Mouse (Mus musculus): ENCODE results near the gene Atp7a. TPM values are rescaled to one million over a fixed set of nuclear protein-coding genes. Genes with fewer than 3 reads are reported as not detected.

Gene Atp7a
- polyA plus RNA-seq, 1 experiment from 2014 or later: 21.2 TPM

DNA sequence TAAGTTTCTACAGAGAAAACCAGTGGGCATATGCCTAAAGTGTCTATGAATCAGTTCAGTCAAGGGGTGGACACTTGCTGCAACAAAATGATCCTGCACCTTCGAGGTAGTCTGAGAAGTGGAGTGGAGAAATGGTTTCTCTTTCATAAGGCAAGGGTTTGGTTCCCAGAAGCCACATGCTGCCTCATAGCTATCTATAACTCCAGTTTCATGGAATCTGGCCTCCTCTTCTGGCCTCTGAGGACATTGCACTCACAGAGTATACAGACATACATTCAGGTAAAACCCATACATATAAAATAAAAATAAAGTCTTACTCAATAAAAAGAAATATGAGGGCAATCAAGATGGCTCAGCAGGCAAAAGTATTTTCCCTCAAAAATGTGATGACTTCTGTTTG, 138.0 kb downstream of the Atp7a start:
- Histone ChIP-seq H3K36me3 (ENCODE audit: control insufficient read depth, insufficient read depth, low read length) (no peaks in the 10 kb centered on the region), H3K9me3 (ENCODE audit: control insufficient read depth, low read length) (no peaks in the 10 kb centered on the region), H3K9ac (replicated peaks; ENCODE audit: low read length) (no peak overlapping the region), H3K4me3 (replicated peaks; ENCODE audit: low read depth, low read length) (no peak overlapping the region), H3K27ac (replicated peaks; ENCODE audit: low read depth, low read length) (no peak overlapping the region), H3K4me1 (ENCODE audit: control insufficient read depth, insufficient read depth, low read length) (no peaks in the 10 kb centered on the region), H3K27me3 (ENCODE audit: control insufficient read depth, insufficient read depth, low read length) (no peaks in the 10 kb centered on the region), H3K4me2 (ENCODE audit: low read length) (no peak overlapping the region)
- 81% methylated on average over 1 of the region's 1 CpGs for WGBS
- no peak for ATAC-seq (ENCODE audit: low FRiP score, low TSS enrichment)
- DNase-seq: no peak

DNA sequence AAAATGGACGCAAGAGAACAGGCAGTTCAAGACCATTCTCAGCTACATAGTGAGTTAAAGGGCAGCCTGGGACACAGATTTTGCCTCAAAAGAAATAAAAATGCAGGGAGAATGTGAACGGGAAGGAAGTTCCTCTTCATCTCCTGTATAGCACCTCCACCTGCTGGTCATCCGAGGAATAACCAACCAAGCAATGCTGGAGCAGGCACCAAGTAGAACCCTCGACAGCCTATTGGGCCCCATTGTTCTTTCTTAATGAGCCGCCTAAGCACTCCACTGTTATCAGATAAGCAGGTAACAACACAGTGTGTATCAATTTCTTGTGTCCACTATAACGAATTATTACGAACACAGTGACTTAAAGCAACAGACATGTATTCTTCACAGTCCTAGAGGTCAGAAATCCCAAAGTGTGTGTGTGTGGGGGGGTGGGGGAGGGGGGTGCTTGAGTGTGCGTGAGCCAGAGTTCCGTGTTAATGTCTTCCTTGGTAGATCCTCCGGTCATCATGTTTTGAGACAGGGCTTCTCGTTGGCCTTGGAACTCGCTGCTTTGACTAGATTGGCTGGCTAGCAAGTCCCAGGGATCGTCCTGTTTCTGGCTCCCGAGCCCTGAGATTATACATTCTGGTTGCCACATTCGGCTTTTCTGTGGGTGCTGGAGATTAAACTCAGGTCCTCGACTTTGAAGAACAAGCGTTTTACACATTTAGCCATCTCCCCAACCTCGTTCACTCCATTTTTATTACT, 144.2 kb downstream of the Atp7a start:
- Histone ChIP-seq H3K4me1 (ENCODE audit: control insufficient read depth, insufficient read depth, low read length) (no peaks in the 10 kb centered on the region), H3K27ac (replicated peaks; ENCODE audit: low read depth, low read length) (no peak overlapping the region), H3K27me3 (ENCODE audit: control insufficient read depth, insufficient read depth, low read length) (no peaks in the 10 kb centered on the region), H3K4me3 (replicated peaks; ENCODE audit: low read depth, low read length) (peak overlapping the region; percentile 13), H3K36me3 (ENCODE audit: control insufficient read depth, insufficient read depth, low read length) (no peaks in the 10 kb centered on the region), H3K9ac (replicated peaks; ENCODE audit: low read length) (peak overlapping the region; percentile 21; the same call in 1 of the 2 replicates), H3K4me2 (ENCODE audit: low read length) (peak overlapping the region; percentile 43), H3K9me3 (ENCODE audit: control insufficient read depth, low read length) (no peaks in the 10 kb centered on the region)
- 29% methylated on average over 18 of the region's 18 CpGs for WGBS
- peak; percentile 74; the same call in 1 of the 2 replicates for ATAC-seq (ENCODE audit: low FRiP score, low TSS enrichment)
- peak; percentile 88 for DNase-seq

DNA sequence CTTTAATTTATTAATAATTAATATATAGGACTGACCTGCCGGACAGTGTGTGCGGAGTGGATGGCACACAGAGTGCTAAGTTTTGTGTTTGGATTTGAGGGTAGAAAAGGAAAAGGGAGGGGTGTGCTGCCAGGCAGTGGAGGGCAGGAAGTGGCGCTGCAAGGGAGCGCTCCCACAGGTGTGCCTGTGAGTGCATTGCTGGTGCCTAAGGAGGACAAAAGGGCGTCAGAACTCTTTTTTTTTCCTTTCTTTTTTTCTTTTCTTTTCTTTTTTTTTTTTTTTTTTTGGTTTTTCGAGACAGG, 144.7 kb downstream of the Atp7a start:
- H3K9me3 ChIP-seq (ENCODE audit: control insufficient read depth, low read length): no peaks in the 10 kb centered on the region
- H3K4me3 ChIP-seq (replicated peaks; ENCODE audit: low read depth, low read length): peak overlapping the region; percentile 13; the same call in 1 of the 2 replicates
- H3K27me3 ChIP-seq (ENCODE audit: control insufficient read depth, insufficient read depth, low read length): no peaks in the 10 kb centered on the region
- ATAC-seq (ENCODE audit: low FRiP score, low TSS enrichment): no peak
- H3K27ac ChIP-seq (replicated peaks; ENCODE audit: low read depth, low read length): no peak overlapping the region
- no peaks in the 10 kb centered on the region for H3K36me3 ChIP-seq (ENCODE audit: control insufficient read depth, insufficient read depth, low read length)
- H3K4me1 ChIP-seq (ENCODE audit: control insufficient read depth, insufficient read depth, low read length): no peaks in the 10 kb centered on the region
- H3K4me2 ChIP-seq (ENCODE audit: low read length): peak overlapping the region; percentile 43
- 61% methylated on average over 6 of the region's 6 CpGs for WGBS
- DNase-seq: no peak
- no peak overlapping the region for H3K9ac ChIP-seq (replicated peaks; ENCODE audit: low read length)

Other genes with a start within 250 kb of the Atp7a start
- 235 and 271 TPM in 2 replicates for gene Atrx, start 97.9 kb upstream of the Atp7a start, polyA plus RNA-seq (2014; fragmentation: Nextera tagmentation; extraction: Ambion mirVana)
- gene Magt1, start 15.4 kb upstream of the Atp7a start, polyA plus RNA-seq (2014; fragmentation: Nextera tagmentation; extraction: Ambion mirVana): 15.6 and 23.4 TPM in 2 replicates
- 348 and 453 TPM in 2 replicates for gene Cox7b, start 11.6 kb upstream of the Atp7a start, polyA plus RNA-seq (2014; fragmentation: Nextera tagmentation; extraction: Ambion mirVana)
- gene Tlr13, start 115.9 kb downstream of the Atp7a start, polyA plus RNA-seq (2014; fragmentation: Nextera tagmentation; extraction: Ambion mirVana): 0.13 and 0.41 TPM in 2 replicates
- gene Pgk1, start 159.8 kb downstream of the Atp7a start, polyA plus RNA-seq (2014; fragmentation: Nextera tagmentation; extraction: Ambion mirVana): 243 and 266 TPM in 2 replicates
- 15.0 and 18.2 TPM in 2 replicates for gene Taf9b, start 193.9 kb downstream of the Atp7a start, polyA plus RNA-seq (2014; fragmentation: Nextera tagmentation; extraction: Ambion mirVana)
- not detected in 2 replicates for gene Fnd3c2, start 228.1 kb downstream of the Atp7a start, polyA plus RNA-seq (2014; fragmentation: Nextera tagmentation; extraction: Ambion mirVana)

Measured in midbrain, embryonic 14.5 days (tissue).